Mouse (Mus musculus): ENCODE results near the gene Vmn1r33.
"Not testable (repeated sequence)": the region's sequence is repeated elsewhere in the genome, so short reads cannot be mapped to it uniquely, and the experiment has no call there.

Gene Vmn1r33

DNA sequence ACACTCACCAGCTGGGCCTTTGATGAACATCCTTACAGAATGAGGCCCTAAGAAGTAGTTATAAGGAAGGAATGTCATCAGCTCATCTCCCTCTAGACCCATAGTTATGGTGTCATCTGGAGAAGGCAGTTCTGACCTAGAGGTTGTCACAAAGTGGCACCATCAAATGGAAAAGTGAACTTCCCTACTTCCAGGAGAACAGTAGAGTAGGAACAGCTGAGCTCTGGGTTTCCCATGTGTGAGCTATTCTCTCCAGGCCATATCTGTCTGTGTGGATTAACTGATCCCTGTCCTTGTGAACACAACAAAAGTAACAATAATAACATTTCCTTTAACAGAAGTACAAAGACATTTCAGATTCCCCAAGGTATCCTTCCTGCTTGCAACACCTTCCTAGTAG lies at the start of gene Vmn1r33:
TSS of gene Vmn1r33 (minus strand) at position 101 of the 400 bp plus-strand sequence.
- in situ Hi-C loops (cut with MboI; ENCODE audit: low pct_unique_long_range_greater_than_20kb in 1 of 2, low sequenced_read_pairs in 2 of 2, unreplicated experiment in 1 of 2): not testable (repeated sequence)

DNA sequence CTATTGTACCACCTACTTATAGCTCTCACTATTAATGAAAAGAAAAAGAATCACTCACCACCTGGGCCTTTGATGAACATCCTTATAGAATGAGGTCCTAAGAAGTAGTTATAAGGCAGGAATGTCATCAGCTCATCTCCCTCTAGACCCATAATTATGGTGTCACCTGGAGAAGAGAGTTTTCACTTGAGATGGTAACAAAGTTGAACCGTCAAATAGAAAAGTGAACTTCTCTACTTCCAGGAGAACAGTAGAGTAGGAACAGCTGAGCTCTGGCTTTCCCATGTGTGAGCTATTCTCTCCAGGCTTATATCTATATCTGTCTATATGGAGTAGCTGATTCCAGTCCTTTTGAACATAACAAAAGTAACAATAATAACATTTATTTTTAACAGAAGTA lies 25.7 kb upstream of the Vmn1r33 start, which contains the start of gene Vmn1r34:
TSS of gene Vmn1r34 (minus strand) at position 101 of the 400 bp plus-strand sequence.
- in situ Hi-C loops (cut with MboI; ENCODE audit: low pct_unique_long_range_greater_than_20kb in 1 of 2, low sequenced_read_pairs in 2 of 2, unreplicated experiment in 1 of 2): no loop called here

DNA sequence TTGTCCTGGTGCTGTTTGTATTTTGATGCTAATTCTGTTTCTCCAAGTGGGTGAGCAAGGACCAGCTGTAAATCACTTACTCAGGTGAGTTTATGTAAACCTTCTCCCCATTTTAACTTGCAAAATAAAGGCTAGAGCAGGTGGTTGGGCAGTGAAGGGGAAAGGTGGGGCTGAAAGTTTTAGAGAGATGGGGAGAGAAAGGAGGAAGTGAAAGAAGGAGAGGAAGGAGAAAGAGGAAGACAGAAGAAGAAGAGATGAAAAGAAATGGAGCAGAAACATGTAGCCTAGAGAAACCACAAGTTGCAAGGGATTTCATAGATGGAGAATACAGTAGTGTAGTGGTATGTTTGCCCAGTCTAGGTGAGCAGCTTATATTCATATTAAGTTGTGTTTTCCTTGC lies 22.3 kb downstream of the Vmn1r33 start:
- in situ Hi-C loops (cut with MboI; ENCODE audit: low pct_unique_long_range_greater_than_20kb in 1 of 2, low sequenced_read_pairs in 2 of 2, unreplicated experiment in 1 of 2): no loop called here

Data from mouse embryonic stem cell (cell line).